Mouse (Mus musculus) layer of hippocampus, adult 11-12 months (tissue): ENCODE measurements at regions not wholly inside any gene's neighbourhood (a gene's known extent, or its start where the extent isn't known, plus 50 kb on each side); places are given as distances from the start of the nearest gene placed in this dataset.

Experiments used
- DNase-seq: peaks from one replicate; pipeline ENCODE4 v3.0.0; 2022; ENCODE audit warnings: low spot score

DNA sequence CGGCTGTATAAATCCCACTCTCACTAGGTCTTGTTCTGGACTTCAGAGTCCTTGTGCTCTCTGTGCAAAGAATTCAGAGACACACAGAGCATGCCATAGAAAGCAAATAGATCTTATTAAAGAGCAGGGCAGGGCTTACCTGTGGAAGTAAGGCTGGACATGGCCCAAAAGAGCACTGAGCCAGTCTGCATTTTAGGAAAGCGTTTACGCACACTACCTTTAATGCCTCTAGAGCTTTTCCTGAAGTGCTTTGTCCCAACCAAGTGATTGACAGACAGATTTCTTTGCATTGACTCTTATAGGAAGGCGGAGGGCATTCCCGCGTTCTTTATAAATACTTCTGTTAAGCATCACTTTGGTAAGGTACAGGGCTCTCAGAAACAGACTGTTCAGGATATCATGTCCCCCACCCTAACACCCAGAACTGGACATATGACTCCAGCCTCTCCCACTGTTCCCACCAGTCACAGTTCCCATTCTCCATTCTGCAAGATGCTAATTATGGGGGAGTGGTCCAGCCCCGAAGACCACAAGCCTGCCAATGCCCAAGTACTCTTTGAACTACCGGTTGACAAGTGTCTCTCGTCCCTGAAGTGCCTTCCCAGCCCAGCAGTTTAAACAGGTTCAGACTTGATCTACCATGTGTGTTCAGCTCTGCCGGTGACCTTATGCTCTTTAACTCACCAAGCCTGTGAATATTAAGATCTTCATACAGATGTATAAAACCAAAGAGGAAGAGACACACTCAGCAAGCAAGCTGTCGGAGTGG lies 369.7 kb downstream of the Etnk1 start:
- DNase-seq = no peak

DNA sequence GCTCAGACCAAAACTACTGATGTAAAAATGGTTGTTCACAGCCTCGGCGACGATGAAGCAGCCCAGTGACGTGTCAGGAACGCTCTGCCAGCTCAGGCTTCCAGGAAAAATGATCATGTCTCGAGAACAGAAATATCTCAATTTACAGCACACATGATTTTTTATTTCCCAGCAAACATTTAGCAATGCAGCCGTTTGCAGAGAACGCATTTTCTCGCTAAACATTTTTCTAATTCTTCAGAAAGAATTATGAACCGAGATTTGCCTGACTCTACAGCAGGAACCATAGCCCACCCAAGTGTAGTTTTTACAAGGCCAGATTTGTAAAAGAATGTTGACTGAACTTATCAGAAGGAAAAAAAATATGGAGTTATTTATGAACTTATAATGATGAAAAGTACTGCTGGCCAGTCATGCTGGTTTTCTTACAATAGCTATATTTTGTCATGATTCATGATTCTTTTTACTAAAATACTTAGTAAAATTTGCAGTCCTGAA lies 380.4 kb downstream of the Etnk1 start:
- DNase-seq = no peak

DNA sequence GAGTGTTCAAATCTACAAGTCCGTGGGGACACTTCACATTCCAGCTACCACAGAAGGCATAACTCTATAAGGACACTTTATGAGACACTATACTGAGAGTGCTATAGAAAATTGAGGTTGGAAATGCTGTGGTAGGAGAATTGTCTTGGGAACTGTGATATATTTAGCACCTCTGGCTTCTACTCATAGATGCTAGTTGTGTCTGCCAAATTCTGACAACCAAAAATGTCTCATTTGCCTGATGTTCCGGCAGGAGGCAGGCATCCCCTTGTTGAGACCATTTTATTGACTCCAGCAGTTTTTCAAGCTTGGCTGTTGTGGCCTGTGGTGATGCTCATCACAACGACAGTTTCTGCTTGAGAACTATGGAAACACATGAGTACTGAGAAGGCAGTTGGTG lies 387.9 kb downstream of the Etnk1 start:
- DNase-seq = no peak

DNA sequence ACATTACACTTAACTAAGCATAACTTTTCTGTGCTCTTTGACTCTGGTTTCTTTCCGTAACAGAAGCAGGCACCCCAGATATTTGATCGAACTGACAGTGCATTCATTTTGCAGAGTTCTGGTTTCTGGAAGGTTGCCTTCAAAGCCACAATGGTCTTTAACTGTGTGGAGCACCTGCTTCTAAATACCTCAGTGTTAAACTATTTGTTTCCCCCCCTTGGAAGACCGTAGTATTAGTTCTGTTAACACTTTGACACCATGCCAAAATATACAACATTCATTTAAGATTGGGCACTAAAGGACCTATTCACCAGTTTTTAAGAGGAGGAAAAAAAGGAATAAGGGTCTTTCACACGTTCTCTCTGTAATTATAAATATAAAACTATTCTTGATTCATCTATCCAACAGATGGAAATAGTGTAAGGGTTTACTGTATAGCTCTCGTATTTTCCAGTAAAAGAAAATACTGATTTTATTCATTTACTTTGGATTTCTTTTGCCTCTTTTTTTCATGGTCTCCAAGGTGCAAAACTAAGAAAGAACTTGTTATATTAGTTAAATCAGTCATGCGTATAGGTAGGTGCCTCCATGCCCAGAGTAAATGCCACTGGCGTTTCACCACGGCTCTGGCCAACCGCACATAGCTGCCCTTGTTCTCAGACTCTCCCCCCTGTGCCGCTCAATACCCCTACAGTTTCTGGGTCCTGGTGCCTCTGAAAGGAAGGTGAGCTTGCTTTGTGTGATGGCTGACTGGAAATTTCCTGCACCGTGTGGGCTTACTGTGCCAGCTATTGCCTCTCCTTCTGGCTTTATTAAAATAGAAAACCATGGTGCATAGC lies 391.2 kb downstream of the Etnk1 start:
- DNase-seq = no peak

DNA sequence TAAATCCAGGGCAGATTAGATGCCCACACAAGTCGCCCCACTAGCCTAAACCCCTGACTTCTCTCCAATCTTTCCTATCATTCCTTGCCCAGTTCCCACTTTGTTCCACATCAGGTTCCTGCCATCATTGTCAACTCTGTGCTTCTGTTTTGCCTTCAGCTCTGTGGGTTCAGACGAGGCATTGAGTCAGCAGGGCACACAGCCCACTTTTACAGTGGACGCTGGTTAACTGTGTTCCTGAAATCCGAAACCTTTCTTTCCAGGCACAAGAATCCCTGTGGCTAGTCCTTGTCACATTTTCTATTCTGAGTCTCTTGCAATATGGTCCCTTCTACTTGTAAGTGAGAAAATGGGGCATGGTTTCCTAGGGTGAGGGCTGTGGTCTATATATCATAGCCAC lies 392.3 kb downstream of the Etnk1 start:
- DNase-seq = no peak

DNA sequence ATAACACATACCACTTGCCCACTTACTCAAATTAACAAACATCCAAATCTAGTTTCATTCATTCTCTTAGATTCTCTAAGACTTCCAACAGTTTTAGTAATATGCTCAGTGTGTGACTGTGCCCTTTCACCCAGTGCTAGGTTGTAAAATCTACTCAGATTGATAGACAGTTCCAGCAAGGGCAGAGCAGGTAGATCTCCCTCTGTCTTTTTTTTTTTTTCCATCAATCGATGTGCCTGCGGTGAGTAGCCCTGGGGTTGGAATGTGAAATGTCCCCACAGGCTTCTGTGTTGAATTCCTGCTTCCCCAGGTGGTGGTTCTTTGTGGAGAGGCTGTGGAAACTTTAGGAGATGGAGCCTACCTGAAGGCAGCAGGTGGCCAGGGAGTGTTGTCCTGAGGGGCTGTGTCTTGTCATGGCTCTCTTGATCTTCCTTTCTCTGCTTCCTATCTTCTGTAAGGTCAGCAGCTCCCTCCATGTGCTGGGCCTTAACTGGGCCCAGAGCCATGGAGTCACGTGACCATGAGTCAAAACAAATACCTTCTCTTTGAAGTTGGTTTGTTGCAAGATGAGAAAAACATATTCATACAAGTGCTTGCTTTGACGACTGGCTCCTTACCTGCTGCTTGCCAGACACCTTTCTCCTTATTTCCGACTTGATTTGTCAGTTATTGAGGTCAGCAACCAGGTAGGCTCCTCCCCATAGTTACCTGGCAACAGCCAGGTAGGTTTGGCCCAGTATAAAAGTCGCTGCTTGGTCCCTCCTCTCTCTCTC lies 394.5 kb downstream of the Etnk1 start:
- DNase-seq = no peak

DNA sequence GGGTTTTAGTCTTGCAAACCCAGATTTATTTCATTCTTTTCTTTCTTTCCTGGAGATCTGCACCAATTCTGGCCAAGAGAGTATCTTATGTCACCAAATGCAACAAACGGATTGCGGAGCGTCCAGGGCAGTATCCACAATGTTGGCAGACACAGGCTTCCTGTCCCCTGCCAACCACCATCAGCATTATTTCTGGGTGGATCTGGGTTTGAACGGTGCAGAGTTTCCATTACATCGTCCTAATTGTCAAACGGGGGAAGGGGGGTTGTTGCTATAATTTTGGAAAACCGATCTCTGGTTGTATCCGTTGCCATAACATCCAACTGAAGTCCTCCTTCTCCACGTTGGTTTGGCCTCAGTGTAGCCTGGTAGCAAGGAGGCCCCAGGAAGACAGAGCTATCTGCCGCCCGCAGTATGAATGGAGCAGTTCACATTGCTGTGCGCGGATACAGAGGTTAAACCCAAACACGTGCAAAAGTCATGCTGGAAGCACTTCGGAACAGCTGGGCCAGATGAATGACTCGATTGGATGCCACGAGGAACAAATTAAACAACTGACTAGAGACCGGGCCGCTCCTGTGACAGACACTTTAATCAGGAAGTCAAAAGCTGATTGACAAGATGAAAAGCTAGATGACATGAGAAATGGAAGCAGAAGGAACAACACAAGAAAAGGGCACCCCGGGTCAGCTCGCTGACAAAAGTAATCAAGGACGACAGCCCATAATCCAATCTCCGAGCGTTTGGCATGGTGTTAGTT lies 404.5 kb downstream of the Etnk1 start:
- no peak for DNase-seq

DNA sequence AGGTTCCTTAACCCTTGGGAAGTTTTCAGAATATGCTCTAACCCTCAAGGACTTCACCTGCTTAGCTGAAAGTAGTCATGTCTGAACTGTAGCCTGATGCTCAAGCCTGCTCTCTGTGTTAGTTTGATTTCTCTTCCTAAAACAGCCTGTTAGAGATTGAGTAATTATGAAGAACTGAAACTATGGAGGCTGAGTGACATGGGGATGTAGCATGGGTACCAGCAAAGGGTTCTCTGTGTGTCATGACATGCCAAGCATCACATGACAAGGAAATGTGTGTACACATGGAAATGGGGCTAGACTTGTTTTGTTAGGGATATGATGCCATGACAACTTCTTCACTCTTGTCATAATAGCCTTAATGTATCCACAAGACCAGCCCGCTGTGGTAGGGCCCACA lies 412.2 kb downstream of the Etnk1 start:
- no peak for DNase-seq

DNA sequence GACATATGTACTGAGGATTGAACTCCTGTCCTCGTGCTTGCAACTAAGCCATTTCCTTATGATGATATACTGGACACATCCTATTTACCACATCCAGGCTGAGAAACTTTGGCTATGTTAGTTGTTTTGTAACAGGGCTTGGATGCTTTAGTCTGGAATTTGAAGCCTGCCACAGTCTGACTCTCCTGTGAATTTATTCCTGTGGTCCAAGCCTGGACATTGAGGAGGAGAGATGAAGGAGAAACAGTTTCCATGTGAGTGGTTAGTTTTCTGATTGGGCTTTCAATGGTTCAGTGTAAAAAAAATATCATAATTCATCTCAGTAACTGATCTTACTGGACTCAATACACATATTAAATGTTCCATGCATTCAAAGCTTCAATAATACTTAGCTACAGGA lies 422.6 kb downstream of the Etnk1 start:
- no peak for DNase-seq

DNA sequence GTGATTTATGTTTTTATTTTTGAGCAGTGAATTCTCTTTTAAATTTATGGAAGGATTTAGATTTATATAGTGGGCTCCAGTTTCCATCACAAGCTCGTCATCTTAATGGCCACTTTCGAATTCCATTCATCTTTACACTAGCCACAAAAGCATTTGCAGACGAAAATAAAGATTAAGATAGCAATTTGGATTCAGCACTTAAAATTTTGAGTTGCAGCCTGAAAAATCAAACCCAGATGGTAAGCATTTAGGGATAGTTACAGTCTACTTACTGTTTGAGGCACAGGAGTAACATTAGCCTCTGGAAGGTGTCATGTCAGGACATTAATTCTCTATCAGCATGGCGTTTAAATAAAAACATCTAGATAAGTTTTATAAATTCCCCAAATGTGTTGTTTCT lies 423.2 kb downstream of the Etnk1 start:
- DNase-seq = no peak

DNA sequence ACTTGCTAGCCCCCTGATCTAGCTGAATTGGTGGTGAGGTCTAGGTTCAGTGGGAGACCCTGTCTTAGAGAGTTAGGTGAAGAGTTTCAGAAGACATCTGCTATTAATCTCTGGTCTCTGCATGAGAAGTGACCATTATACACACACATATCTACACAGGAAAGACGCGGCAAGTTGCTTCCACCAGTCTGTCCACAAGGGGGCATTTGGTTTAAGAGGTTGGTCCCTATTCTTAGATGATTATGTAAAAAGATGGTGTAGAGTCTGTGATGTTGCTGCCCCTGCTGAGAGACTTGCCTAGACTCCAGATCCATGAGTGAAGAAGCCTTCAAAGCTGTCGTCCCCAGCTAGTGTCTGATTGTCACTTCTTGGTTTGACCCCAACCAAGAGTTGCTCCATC lies 425.5 kb downstream of the Etnk1 start:
- DNase-seq = no peak

DNA sequence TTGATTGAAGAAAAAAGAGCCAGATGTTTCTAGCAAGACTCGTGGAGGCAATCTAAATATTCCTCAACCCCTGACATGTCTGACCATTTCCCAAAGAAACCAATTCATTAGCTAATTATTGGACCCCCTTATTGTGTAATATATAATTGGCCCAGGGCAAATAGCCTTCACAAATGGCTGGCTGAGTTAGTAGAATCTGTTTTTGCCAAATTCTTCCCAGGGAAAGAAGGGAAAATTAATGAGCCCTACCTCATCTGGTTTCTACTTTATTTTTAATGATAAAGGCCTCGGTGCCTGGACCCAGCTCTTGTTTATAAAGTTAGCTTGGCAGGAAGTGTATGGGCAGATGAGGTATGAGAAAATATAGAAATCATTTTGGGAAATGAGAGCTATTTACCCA lies 428.5 kb downstream of the Etnk1 start:
- no peak for DNase-seq

DNA sequence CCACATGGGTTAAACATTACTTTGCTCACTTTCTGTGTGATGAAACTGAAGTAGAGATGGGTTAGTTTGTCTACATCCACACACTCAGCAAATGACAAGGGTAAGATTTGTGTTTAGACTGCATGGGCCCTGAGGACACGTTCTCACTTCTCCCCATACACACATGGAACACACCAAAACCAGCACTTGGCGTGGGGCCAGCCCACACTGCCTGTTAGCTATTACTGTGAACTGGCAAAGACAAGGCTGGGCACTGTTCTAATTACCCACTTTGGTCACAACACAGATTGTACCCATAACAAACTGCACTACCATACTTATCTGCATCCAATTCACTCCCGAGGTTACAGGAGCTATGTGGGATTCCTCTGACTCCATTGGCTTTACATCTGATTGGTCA lies 430.4 kb downstream of the Etnk1 start:
- DNase-seq = no peak

DNA sequence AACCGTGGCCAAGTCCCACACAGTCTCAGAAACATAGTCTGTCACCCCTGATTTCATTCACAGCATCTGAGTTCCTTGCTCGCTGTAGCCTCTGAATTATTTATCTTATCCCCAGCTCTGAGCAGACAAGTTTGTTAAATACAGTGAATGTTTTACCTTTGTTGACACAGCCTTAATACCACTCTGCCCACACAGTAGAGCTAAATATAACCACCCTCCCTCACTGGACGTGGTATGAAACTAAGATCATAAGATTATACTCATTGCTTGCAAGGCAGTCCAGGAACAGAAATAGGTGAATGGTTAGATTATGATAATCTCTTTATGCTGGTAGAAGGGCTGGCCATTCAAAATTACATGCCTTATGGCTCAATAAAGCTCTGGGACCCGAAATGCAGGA lies 431.9 kb downstream of the Etnk1 start:
- DNase-seq = no peak

DNA sequence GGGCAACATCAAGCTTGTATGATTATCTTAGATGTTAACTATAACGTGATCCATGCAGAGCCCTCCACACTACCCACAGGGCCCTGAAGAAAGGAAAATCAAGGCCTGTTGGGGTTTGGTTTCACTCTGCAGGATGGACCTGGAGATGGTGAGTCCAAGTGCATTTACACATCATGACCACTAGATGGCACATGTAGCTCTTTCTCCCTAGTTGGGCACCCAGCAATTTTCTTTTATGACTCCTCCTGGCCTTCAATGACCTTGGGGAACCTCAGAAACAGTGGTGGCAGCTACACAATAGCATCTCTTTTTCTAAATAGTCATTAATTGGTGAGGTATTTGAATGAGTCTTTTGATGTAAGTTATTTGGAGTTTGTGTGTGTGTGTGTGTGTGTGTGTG lies 442.1 kb downstream of the Etnk1 start:
- no peak for DNase-seq

DNA sequence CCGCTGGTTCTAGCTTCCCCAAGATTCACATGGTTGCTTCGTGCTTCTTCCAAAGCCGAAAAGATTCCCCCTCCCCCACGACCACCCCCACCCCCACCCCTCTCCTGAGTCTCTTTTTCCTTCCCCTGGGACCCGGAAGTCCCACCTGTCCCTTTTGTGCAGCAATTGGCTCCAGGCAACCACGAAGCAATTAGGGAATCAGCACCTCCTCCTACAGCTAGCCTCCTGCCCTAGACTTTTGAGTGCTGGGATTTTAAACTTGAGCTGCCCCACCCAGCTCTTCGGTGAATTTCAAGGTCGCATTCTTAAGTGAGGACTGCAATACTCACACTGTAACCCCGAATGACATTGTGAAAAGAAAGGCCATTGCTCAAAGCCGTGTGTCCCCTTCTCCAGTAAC lies 445.9 kb downstream of the Etnk1 start:
- no peak for DNase-seq

DNA sequence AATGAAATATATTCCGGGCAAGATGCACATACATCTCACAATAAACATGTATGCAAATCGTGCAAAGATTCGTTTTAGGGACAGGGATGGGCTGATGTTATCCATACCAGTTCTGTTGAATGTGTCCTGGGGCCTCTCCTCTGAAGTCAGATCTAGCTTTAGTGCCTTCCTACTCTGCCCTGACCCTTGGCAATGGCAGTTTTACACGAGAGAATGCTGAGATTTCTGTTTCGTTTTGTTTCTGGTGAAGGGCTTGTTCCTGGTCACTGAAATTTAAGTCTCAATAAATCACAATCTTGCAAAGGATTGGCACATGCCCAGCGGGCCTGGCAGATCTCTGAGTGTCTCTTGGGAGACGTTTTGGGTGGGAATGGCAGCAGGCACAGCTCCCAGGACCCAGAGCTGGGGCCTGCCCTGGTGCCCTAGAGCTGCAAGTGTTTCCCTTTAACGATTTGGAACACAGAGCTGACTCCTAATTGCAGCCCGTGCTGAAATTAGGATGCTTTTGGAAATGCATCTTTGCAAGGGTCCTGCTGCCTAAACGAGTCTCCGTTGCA lies 447.5 kb downstream of the Etnk1 start:
- no peak for DNase-seq

DNA sequence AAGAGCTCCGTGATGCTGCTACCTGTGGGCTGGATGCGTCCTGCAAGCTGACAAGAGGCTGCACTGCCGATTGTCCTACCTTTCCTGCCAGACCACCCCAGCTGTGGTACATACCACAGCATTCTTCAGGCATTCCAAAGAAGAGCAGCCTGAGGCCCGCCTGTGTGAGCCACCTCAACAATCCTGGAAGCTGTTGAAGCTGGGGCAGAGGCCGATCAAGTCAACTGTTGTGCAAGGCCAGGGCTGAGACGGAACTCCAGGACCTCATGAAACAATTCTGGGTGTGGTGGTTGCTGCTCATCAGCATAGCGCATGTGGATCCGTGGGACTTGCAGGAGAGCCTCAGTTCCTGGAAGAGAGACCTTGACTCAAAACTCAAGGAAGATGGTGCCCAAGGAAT lies 448.3 kb downstream of the Etnk1 start:
- no peak for DNase-seq

DNA sequence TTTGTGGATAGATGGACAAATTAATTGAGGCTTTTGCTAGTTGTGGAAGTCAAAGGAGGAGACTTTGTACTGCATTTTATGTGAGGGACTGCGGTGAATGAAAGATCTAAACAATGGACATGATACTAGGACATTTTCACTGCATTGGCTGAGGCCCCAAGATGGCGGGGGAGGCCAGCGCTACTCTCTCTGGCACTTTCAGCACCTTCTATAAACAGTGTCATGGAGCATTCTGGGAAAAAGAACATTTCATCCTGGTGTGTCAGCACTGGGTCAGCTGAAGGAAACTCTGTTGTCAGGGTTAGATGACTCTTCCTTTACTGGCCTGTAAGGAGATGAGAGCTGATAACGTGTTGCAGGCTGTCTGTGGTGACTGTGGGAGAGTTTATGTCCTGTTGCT lies 449.4 kb downstream of the Etnk1 start:
- DNase-seq = no peak

DNA sequence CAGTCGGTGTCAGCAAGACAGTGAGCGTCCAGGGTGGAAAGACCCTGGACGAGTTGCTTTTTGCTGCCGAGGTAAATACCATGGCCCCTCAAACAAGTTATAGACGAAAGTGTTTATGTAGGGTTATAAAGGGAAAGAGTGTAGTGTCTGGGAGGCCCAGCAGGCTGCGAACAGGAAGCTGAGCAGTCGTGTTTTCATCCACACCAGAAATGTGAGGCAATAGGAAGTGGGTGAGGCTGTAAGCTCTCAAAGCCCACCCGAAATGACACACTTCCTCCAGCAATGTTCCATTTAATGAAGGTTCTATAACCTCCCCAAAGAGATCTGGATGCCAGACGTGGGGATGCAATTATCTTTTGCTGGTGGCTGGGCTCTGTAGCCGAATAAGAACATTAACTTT lies 451.5 kb downstream of the Etnk1 start:
- no peak for DNase-seq

DNA sequence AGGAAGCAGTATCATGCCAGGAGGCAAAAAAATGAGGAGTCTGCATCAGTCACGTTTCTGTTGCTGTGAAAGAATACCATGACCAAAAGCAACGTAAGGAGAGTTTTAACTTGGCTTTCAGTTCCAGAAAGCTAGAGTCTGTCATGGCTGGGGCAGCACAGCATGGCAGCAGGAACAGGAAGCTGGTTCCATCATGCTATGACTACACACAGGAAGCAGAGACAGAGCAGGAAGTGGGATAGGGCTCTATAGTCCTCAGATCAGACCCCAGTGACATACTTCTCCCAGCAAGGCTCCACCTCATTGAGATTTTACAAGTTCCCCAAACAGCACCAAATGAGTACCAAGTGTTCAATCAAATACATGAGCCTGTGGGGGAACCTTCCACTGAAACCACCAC lies 453.6 kb downstream of the Etnk1 start:
- DNase-seq = no peak

DNA sequence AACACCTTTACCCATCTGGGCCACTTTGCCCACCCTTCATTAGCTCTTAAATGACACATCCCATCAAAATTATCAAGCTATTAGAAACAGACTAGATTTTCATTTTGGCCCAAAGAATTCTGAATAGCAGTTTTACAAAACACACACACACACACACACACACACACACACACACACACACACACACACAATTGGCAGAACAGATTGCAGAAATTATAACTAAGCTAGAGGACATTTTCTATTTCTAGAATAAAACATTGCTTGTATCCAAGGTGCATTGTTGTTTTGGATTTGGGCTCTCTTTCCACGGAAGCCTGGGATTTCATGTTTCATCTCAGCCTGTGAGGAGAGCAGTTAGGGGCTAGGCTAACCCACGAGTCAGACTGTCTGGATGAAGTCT lies 455.1 kb downstream of the Etnk1 start:
- peak; percentile 56 for DNase-seq
